Mouse (Mus musculus): Measurements from ENCODE around the gene Ankrd13d.

The Ankrd13d gene

GRCm38 (mm10) chr19:4227894-4228678 lies 54.9 kb downstream of the Ankrd13d start:
- DNase-seq (ENCODE audit: extremely low read depth, low read depth, low spot score) = no peak

GRCm38 (mm10) chr19:4227446-4227845 lies 55.5 kb downstream of the Ankrd13d start:
- DNase-seq (ENCODE audit: extremely low read depth, low read depth, low spot score) = no peak

GRCm38 (mm10) chr19:4226779-4227178 lies 56.2 kb downstream of the Ankrd13d start:
- DNase-seq (ENCODE audit: extremely low read depth, low read depth, low spot score) = no peak

DNA sequence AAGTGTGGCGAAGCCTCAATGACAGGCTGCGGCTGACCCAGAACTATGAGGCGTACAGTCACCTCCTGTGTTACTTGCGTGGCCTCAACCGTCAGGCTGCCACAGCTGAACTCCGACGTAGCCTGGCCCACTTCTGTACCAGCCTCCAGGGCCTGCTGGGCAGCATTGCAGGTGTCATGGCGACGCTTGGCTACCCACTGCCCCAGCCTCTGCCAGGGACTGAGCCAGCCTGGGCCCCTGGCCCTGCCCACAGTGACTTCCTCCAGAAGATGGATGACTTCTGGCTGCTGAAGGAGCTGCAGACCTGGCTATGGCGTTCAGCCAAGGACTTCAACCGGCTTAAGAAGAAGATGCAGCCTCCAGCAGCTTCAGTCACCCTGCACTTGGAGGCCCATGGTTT lies 60.8 kb downstream of the Ankrd13d start:
- no peak for DNase-seq (ENCODE audit: extremely low read depth, low read depth, low spot score)

GRCm38 (mm10) chr19:4220957-4221743 lies 61.8 kb downstream of the Ankrd13d start:
- no peak for DNase-seq (ENCODE audit: extremely low read depth, low read depth, low spot score)

DNA sequence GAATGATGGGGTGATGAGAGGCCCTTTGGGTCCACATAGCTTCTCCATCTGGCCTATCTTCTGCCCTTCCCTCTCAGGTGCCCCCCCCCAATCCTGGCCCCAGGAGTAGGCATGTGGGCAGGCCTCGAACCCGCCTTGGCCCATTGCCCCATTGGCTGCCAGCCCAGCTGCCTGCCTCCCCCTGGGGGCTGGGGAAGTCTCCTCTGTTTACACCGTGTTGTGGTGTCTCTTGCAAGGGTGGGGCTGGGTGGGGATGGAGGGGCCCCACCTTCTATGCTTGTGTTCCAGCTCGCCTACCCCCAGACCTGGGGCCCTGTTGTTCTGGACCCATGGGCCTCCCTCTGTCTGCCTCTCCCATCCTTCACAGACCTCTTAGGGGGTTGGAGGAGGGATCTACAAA lies 62.5 kb downstream of the Ankrd13d start:
- no peak for DNase-seq (ENCODE audit: extremely low read depth, low read depth, low spot score)
